Mouse (Mus musculus) neural tube, embryonic 14.5 days (tissue): ENCODE measurements around the gene Cplx3. TPM values are rescaled to one million over a fixed set of nuclear protein-coding genes. Genes with fewer than 3 reads are reported as not detected.

Experiments
- ATAC-seq: fragments of 200-750 bp; cut with Nextera tagmentation; 2 replicates; pipeline ENCODE4 v1.8.0; 2017; ENCODE audit warnings: low read depth, mild to moderate bottlenecking, moderate TSS enrichment, moderate library complexity
- H3K27ac ChIP-seq: fragments of 300-500 bp; sonication (generic); 2 replicates; pipeline ENCODE4 v1.5.1; 2014; ENCODE audit warnings: low read depth, mild to moderate bottlenecking, control low read depth, low read length, moderate library complexity, mixed read lengths
- H3K27me3 ChIP-seq: fragments of 300-500 bp; sonication (generic); 2 replicates; pipeline ENCODE4 v1.6.1; 2014; ENCODE audit warnings: low read length; ENCODE audit not compliant: control insufficient read depth, insufficient read depth
- H3K36me3 ChIP-seq: fragments of 300-500 bp; sonication (generic); 2 replicates; pipeline ENCODE4 v1.6.1; 2014; ENCODE audit warnings: low read length, mixed read lengths; ENCODE audit not compliant: control insufficient read depth, insufficient read depth
- H3K4me1 ChIP-seq: fragments of 300-500 bp; sonication (generic); 2 replicates; pipeline ENCODE4 v1.6.1; 2014; ENCODE audit warnings: low read length; ENCODE audit not compliant: control insufficient read depth, insufficient read depth
- H3K4me2 ChIP-seq: fragments of 300-500 bp; sonication (generic); 2 replicates; pipeline ENCODE4 v1.6.1; 2014; ENCODE audit warnings: mild to moderate bottlenecking, low read depth, low read length, control low read depth
- H3K4me3 ChIP-seq: fragments of 300-500 bp; sonication (generic); 2 replicates; pipeline ENCODE4 v1.5.1; 2014; ENCODE audit warnings: low read depth, low read length, control low read depth, mixed read lengths
- H3K9ac ChIP-seq: fragments of 300-500 bp; sonication (generic); replicated peaks from 2 replicates; pipeline ENCODE4 v1.6.1; 2014; ENCODE audit warnings: low read depth, mild to moderate bottlenecking, control low read depth, low read length, mixed read lengths
- H3K9me3 ChIP-seq: fragments of 300-500 bp; sonication (generic); 2 replicates; pipeline ENCODE4 v1.6.1; 2016; ENCODE audit warnings: low read length; ENCODE audit not compliant: control insufficient read depth
- WGBS: fragments of 180-500 bp; shearing (Covaris S2); extraction: QIAGEN DNeasy Blood & Tissue Kit; methylation state at CpG from one replicate; pipeline ENCODE4 v1.1.7; 2014; 5-methylcytosine and 5-hydroxymethylcytosine counted together
- polyA plus RNA-seq: library from polyadenylated mRNA; unstranded; fragments of >200 nt; fragmentation: Nextera tagmentation; extraction: Ambion mirVana; gene quantifications from 2 replicates; pipeline ENCODE4 v1.2.1, GENCODE M21; 2014

The Cplx3 gene
- polyA plus RNA-seq = 0.13 TPM in 1 of 2 replicates, not detected in the other

- H3K4me3 ChIP-seq = no peak within 1 kb of the TSS; the same call in 1 of the 2 replicates
- H3K9me3 ChIP-seq = no peaks in the 10 kb centered on the region
- ATAC-seq = peak; percentile 46
- H3K27me3 ChIP-seq = no peaks in the 10 kb centered on the region
- H3K4me1 ChIP-seq = 0 out of 2 replicates have a peak, but pooled peaks cover 7% of the 10 kb centered on the region
- H3K27ac ChIP-seq = no peak within 1 kb of the TSS
- peak within 1 kb of the TSS; percentile 32; the same call in 1 of the 2 replicates for H3K4me2 ChIP-seq
- 6% methylated on average over 24 of the region's 24 CpGs for WGBS
- H3K9ac ChIP-seq = peak within 1 kb of the TSS; percentile 32; the same call in 1 of the 2 replicates
- H3K36me3 ChIP-seq = no peaks in the 10 kb centered on the region
Measured at GRCm38 (mm10) chr9:57606139-57606851, at the start of gene Cplx3. Gene Cplx3, minus strand, starts transcription at chr9:57606281.

GRCm38 (mm10) chr9:57655749-57656148 is 49.7 kb upstream of the Cplx3 start:
- Histone ChIP-seq H3K27ac (no peak overlapping the region), H3K4me3 (no peak overlapping the region), H3K9me3 (no peaks in the 10 kb centered on the region), H3K4me2 (peak overlapping the region; percentile 36; the same call in 1 of the 2 replicates), H3K4me1 (no peaks in the 10 kb centered on the region), H3K36me3 (no peaks in the 10 kb centered on the region), H3K27me3 (no peaks in the 10 kb centered on the region), H3K9ac (no peak overlapping the region)
- WGBS = 3% methylated on average over 11 of the region's 11 CpGs
- ATAC-seq = peak; percentile 87

- no peak overlapping the region for H3K4me2 ChIP-seq
- H3K27me3 ChIP-seq = no peaks in the 10 kb centered on the region
- no peak overlapping the region for H3K9ac ChIP-seq
- no peak for ATAC-seq
- H3K36me3 ChIP-seq = no peaks in the 10 kb centered on the region
- no peaks in the 10 kb centered on the region for H3K9me3 ChIP-seq
- H3K4me1 ChIP-seq = no peaks in the 10 kb centered on the region
- WGBS = 76% methylated on average over 1 of the region's 1 CpGs
- no peak overlapping the region for H3K4me3 ChIP-seq
- H3K27ac ChIP-seq = no peak overlapping the region
Measured at GRCm38 (mm10) chr9:57654966-57655365, 48.9 kb upstream of the Cplx3 start.

- H3K9ac ChIP-seq = no peak within 1 kb of the TSS
- H3K27ac ChIP-seq = no peak within 1 kb of the TSS
- H3K9me3 ChIP-seq = no peaks in the 10 kb centered on the region
- H3K4me1 ChIP-seq = no peaks in the 10 kb centered on the region
- no peaks in the 10 kb centered on the region for H3K27me3 ChIP-seq
- no peak within 1 kb of the TSS for H3K4me2 ChIP-seq
- H3K4me3 ChIP-seq = no peak within 1 kb of the TSS
- no peaks in the 10 kb centered on the region for H3K36me3 ChIP-seq
- 60% methylated on average over 5 of the region's 5 CpGs for WGBS
- ATAC-seq = no peak
Measured at GRCm38 (mm10) chr9:57653283-57653682, 47.2 kb upstream of the Cplx3 start, which contains the start of gene Csk. Gene Csk, minus strand, starts transcription at chr9:57653631.

GRCm38 (mm10) chr9:57652855-57653254 is 46.8 kb upstream of the Cplx3 start:
- Histone ChIP-seq H3K9ac (no peak overlapping the region), H3K27me3 (no peaks in the 10 kb centered on the region)

GRCm38 (mm10) chr9:57652351-57652750 is 46.3 kb upstream of the Cplx3 start:
- no peak for ATAC-seq
- H3K4me3 ChIP-seq = no peak overlapping the region

More at GRCm38 (mm10) chr9:57652855-57653254, 46.8 kb upstream of the Cplx3 start:
- 21% methylated on average over 3 of the region's 3 CpGs for WGBS
- Histone ChIP-seq H3K36me3 (no peaks in the 10 kb centered on the region), H3K9me3 (no peaks in the 10 kb centered on the region), H3K27ac (no peak overlapping the region), H3K4me1 (no peaks in the 10 kb centered on the region), H3K4me3 (no peak overlapping the region), H3K4me2 (no peak overlapping the region)
- ATAC-seq = no peak

GRCm38 (mm10) chr9:57650786-57651311 is 44.8 kb upstream of the Cplx3 start:
- no peak overlapping the region for H3K4me3 ChIP-seq
- H3K36me3 ChIP-seq = no peaks in the 10 kb centered on the region
- no peak overlapping the region for H3K4me2 ChIP-seq
- H3K27me3 ChIP-seq = no peaks in the 10 kb centered on the region
- H3K4me1 ChIP-seq = no peaks in the 10 kb centered on the region
- no peak overlapping the region for H3K27ac ChIP-seq
- no peak overlapping the region for H3K9ac ChIP-seq
- H3K9me3 ChIP-seq = no peaks in the 10 kb centered on the region
- no peak for ATAC-seq
- 35% methylated on average over 6 of the region's 6 CpGs for WGBS

More at GRCm38 (mm10) chr9:57652351-57652750, 46.3 kb upstream of the Cplx3 start:
- Histone ChIP-seq H3K4me1 (no peaks in the 10 kb centered on the region), H3K9me3 (no peaks in the 10 kb centered on the region), H3K4me2 (no peak overlapping the region), H3K9ac (no peak overlapping the region), H3K27me3 (no peaks in the 10 kb centered on the region), H3K36me3 (no peaks in the 10 kb centered on the region), H3K27ac (no peak overlapping the region)
- WGBS = 69% methylated on average over 9 of the region's 9 CpGs

- 89% methylated on average over 6 of the region's 6 CpGs for WGBS
- H3K27me3 ChIP-seq = no peaks in the 10 kb centered on the region; the same call in 1 of the 2 replicates
- no peak overlapping the region for H3K27ac ChIP-seq
- H3K9me3 ChIP-seq = no peaks in the 10 kb centered on the region
- no peak overlapping the region for H3K4me2 ChIP-seq
- H3K9ac ChIP-seq = no peak overlapping the region
- H3K36me3 ChIP-seq = no peaks in the 10 kb centered on the region
- H3K4me1 ChIP-seq = no peaks in the 10 kb centered on the region
- H3K4me3 ChIP-seq = no peak overlapping the region
- no peak for ATAC-seq
Measured at GRCm38 (mm10) chr9:57650130-57650785, 44.2 kb upstream of the Cplx3 start.
